Comparison of ENCODE assay signal across 11 mouse cellular contexts in genomic region chr17:56818067-56818636, GRCm38 (mm10). TPM values are rescaled to one million over a fixed set of nuclear protein-coding genes. Genes with fewer than 3 reads are reported as not detected.
DNase-seq lines count a peak whose midpoint lies in the region; ATAC-seq and TF ChIP-seq lines count a peak whose summit lies in the region.
"Had no signal": no experiment of that assay in that cellular context is flagged by ENCODE, and none has a peak within 500 bp of the region (broad histone marks: within the 10 kb centered on the region; RNA-seq: fewer than 3 reads in every experiment).

No protein-coding gene starts in this region.

- no peaks in the 10 kb centered on the region for H3K9me3 ChIP-seq in limb, embryonic 14.5 days (ENCODE audit: control insufficient read depth, low read length)
- no peaks in the 10 kb centered on the region for H3K9me3 ChIP-seq in stomach, postnatal 0 days (ENCODE audit: control insufficient read depth, low read length)
- H3K9me3 ChIP-seq: midbrain, embryonic 12.5 days had no signal

- H3K27me3 ChIP-seq in limb, embryonic 14.5 days (ENCODE audit: control insufficient read depth, insufficient read depth, low read length): no peaks in the 10 kb centered on the region
- H3K27me3 ChIP-seq in stomach, postnatal 0 days (ENCODE audit: control insufficient read depth, insufficient read depth, low read length): no peaks in the 10 kb centered on the region

- no peak overlapping the region for H3K9ac ChIP-seq in limb, embryonic 14.5 days (ENCODE audit: low read depth, low read length, severe bottlenecking)
- no peak overlapping the region for H3K9ac ChIP-seq in stomach, postnatal 0 days (ENCODE audit: low read length)
- H3K9ac ChIP-seq: midbrain, embryonic 12.5 days had no signal

- 26% methylated on average over 11 of the region's 11 CpGs for WGBS in limb, embryonic 14.5 days
- 34% methylated on average over 11 of the region's 11 CpGs for WGBS in stomach, postnatal 0 days

- DNase-seq in CD4-positive, CD25-positive, alpha-beta regulatory T cell, adult 2 months (ENCODE audit: low read depth, low spot score): peak; percentile 32
- peak; percentile 30 for DNase-seq in thymus, postnatal 14 days
- DNase-seq in thymus, postnatal 10 days (ENCODE audit: low spot score in 2 of 2): no peak
- DNase-seq in limb, embryonic 14.5 days (ENCODE audit: low spot score): no peak
- DNase-seq in stomach, postnatal 0 days (ENCODE audit: low spot score): peak; percentile 53
- no peak for DNase-seq in layer of hippocampus, adult 9-11 months
- DNase-seq in frontal cortex, postnatal 25 days (ENCODE audit: low spot score in 2 of 2): no peak
- DNase-seq: cerebellum, adult 11 months had no signal

- TF ChIP-seq POLR2A in limb, embryonic 14.5 days (IDR thresholded peaks at IDR 0.05; ENCODE audit: borderline replicate concordance, extremely low read depth, insufficient read depth, insufficient read length): no peak

- TF ChIP-seq CTCF in stomach, postnatal 0 days (IDR thresholded peaks at IDR 0.05; ENCODE audit: low read depth): no peak

- H3K27ac ChIP-seq in limb, embryonic 14.5 days (replicated peaks; ENCODE audit: low read depth, low read length): no peak overlapping the region
- peak overlapping the region; percentile 40; the same call in 1 of the 2 replicates for H3K27ac ChIP-seq in stomach, postnatal 0 days (replicated peaks)
- H3K27ac ChIP-seq: midbrain, embryonic 12.5 days had no signal

- TF ChIP-seq EP300 in stomach, postnatal 0 days (optimal IDR thresholded peaks at IDR 0.05): no peak

- no peak for ATAC-seq in CD4-positive, CD25-positive, alpha-beta regulatory T cell, adult 4 months
- no peak for ATAC-seq in limb, embryonic 14.5 days (ENCODE audit: low FRiP score, low read depth)
- ATAC-seq in stomach, postnatal 0 days (ENCODE audit: low FRiP score, low TSS enrichment): no peak

- H3K36me3 ChIP-seq in limb, embryonic 14.5 days (ENCODE audit: control insufficient read depth, insufficient read depth, low read length): no peaks in the 10 kb centered on the region
- H3K36me3 ChIP-seq in stomach, postnatal 0 days (ENCODE audit: control insufficient read depth, insufficient read depth, low read length): no peaks in the 10 kb centered on the region
- H3K36me3 ChIP-seq: midbrain, embryonic 12.5 days had no signal

- H3K4me1 ChIP-seq in limb, embryonic 14.5 days (ENCODE audit: control insufficient read depth, insufficient read depth, low read length): no peaks in the 10 kb centered on the region
- peaks cover 2% of the 10 kb centered on the region; the same call in 1 of the 2 replicates for H3K4me1 ChIP-seq in stomach, postnatal 0 days (replicated peaks; ENCODE audit: control insufficient read depth, insufficient read depth)

- H3K4me3 ChIP-seq in limb, embryonic 14.5 days (replicated peaks; ENCODE audit: low read length): no peak overlapping the region
- no peak overlapping the region for H3K4me3 ChIP-seq in stomach, postnatal 0 days (ENCODE audit: low read depth, low read length)
- H3K4me3 ChIP-seq: midbrain, embryonic 12.5 days had no signal

- 0 out of 2 replicates have a peak overlapping the region, but pooled peaks have one; percentile 13 for H3K4me2 ChIP-seq in limb, embryonic 14.5 days (replicated peaks; ENCODE audit: low read depth, low read length, severe bottlenecking)
- H3K4me2 ChIP-seq in stomach, postnatal 0 days (replicated peaks; ENCODE audit: low read depth): 0 out of 2 replicates have a peak overlapping the region, but pooled peaks have one; percentile 11
- H3K4me2 ChIP-seq: midbrain, embryonic 12.5 days had no signal

RNA-seq across cellular contexts. Expression of gene Rfx2, which starts 12.7 kb away (rescaled TPM):
- polyA plus RNA-seq in CD4-positive, CD25-positive, alpha-beta regulatory T cell, adult 4 months (2017; shearing (Covaris generic)): 1 to 10 TPM; 1.2 to 2.1 TPM
- 8.2 and 12.1 TPM in 2 replicates for polyA plus RNA-seq in limb, embryonic 14.5 days (2012; rRNA removed)
- polyA plus RNA-seq in limb, embryonic 14.5 days (2014; fragmentation: Nextera tagmentation; extraction: Ambion mirVana): 4.2 and 4.5 TPM in 2 replicates
- 3.2 and 3.3 TPM in 2 replicates for polyA plus RNA-seq in stomach, postnatal 0 days (2015; fragmentation: Nextera tagmentation; extraction: Ambion mirVana)

RNA-seq across cellular contexts. Expression of gene Prr22, which starts 48.1 kb away (rescaled TPM):
- 1 to 10 TPM in 1 of 2 experiments, under 1 TPM in 1; 0.24 to 1.1 TPM for polyA plus RNA-seq in CD4-positive, CD25-positive, alpha-beta regulatory T cell, adult 4 months (2017; shearing (Covaris generic))
- 4.5 and 5.0 TPM in 2 replicates for polyA plus RNA-seq in limb, embryonic 14.5 days (2012; rRNA removed)
- polyA plus RNA-seq in limb, embryonic 14.5 days (2014; fragmentation: Nextera tagmentation; extraction: Ambion mirVana): 0.58 and 0.97 TPM in 2 replicates
- 0.38 and 0.65 TPM in 2 replicates for polyA plus RNA-seq in stomach, postnatal 0 days (2015; fragmentation: Nextera tagmentation; extraction: Ambion mirVana)

RNA-seq across cellular contexts. Expression of gene Dus3l, which starts 53.6 kb away (rescaled TPM):
- polyA plus RNA-seq in CD4-positive, CD25-positive, alpha-beta regulatory T cell, adult 4 months (2017; shearing (Covaris generic)): 10 to 100 TPM; 30.3 to 41.2 TPM
- polyA plus RNA-seq in limb, embryonic 14.5 days (2012; rRNA removed): 107 and 144 TPM in 2 replicates
- polyA plus RNA-seq in limb, embryonic 14.5 days (2014; fragmentation: Nextera tagmentation; extraction: Ambion mirVana): 43.6 and 44.4 TPM in 2 replicates
- 22.9 and 24.4 TPM in 2 replicates for polyA plus RNA-seq in stomach, postnatal 0 days (2015; fragmentation: Nextera tagmentation; extraction: Ambion mirVana)

RNA-seq across cellular contexts. Expression of gene Acsbg2, which starts 56.1 kb away (rescaled TPM):
- under 1 TPM in 1 of 2 experiments, not detected in 1; 0.12 TPM for polyA plus RNA-seq in CD4-positive, CD25-positive, alpha-beta regulatory T cell, adult 4 months (2017; shearing (Covaris generic))
- polyA plus RNA-seq in limb, embryonic 14.5 days (2012; rRNA removed): 0.03 TPM in 1 of 2 replicates, not detected in the other
- not detected in 2 replicates for polyA plus RNA-seq in limb, embryonic 14.5 days (2014; fragmentation: Nextera tagmentation; extraction: Ambion mirVana)
- polyA plus RNA-seq in stomach, postnatal 0 days (2015; fragmentation: Nextera tagmentation; extraction: Ambion mirVana): 0.04 TPM in 1 of 2 replicates, not detected in the other
- polyA plus RNA-seq: heart, embryonic 16.5 days; midbrain, embryonic 12.5 days had no signal

RNA-seq across cellular contexts. Expression of gene 1700061G19Rik, which starts 57.1 kb away (rescaled TPM):
- polyA plus RNA-seq in CD4-positive, CD25-positive, alpha-beta regulatory T cell, adult 4 months (2017; shearing (Covaris generic)): under 1 TPM in 1 of 2 experiments, not detected in 1; 0.31 TPM
- 0.03 and 0.08 TPM in 2 replicates for polyA plus RNA-seq in limb, embryonic 14.5 days (2012; rRNA removed)
- polyA plus RNA-seq in limb, embryonic 14.5 days (2014; fragmentation: Nextera tagmentation; extraction: Ambion mirVana): 0.26 TPM in 2 replicates
- polyA plus RNA-seq in stomach, postnatal 0 days (2015; fragmentation: Nextera tagmentation; extraction: Ambion mirVana): 1.0 and 1.4 TPM in 2 replicates

Comparison
In these comparisons a context has a peak if more than half of its experiments do, and no peak if none do; other contexts are left out.
1. DNase-seq: peak in CD4-positive, CD25-positive, alpha-beta regulatory T cell, adult 2 months (single experiment), thymus, postnatal 14 days (single experiment) and stomach, postnatal 0 days (single experiment); none in thymus, postnatal 10 days (0 of 2), limb, embryonic 14.5 days (single experiment), layer of hippocampus, adult 9-11 months (single experiment) and frontal cortex, postnatal 25 days (0 of 2).